In genomic region chr7:122940371-122941075, GRCm38 (mm10) we compare ENCODE assay signal across 8 mouse cellular contexts. TPM values are rescaled to one million over a fixed set of nuclear protein-coding genes. Genes with fewer than 3 reads are reported as not detected.
DNase-seq lines count a peak whose midpoint lies in the region; ATAC-seq lines count a peak whose summit lies in the region.

No protein-coding gene starts in this region.

- no peak for ATAC-seq in heart, embryonic 14.5 days (ENCODE audit: insufficient number of reproducible peaks, insufficient read depth, low FRiP score, low read depth)
- no peak for ATAC-seq in liver, embryonic 13.5 days (ENCODE audit: low read depth)
- ATAC-seq in neural tube, embryonic 13.5 days (ENCODE audit: low read depth): no peak

- 10% methylated on average over 12 of the region's 12 CpGs for WGBS in heart, embryonic 14.5 days
- 18% methylated on average over 12 of the region's 12 CpGs for WGBS in forebrain, embryonic 10.5 days
- 7% methylated on average over 12 of the region's 12 CpGs for WGBS in liver, embryonic 13.5 days (ENCODE audit: insufficient replicate concordance)
- 11% methylated on average over 12 of the region's 12 CpGs for WGBS in neural tube, embryonic 13.5 days

- H3K27ac ChIP-seq in heart, embryonic 14.5 days (replicated peaks in 1 of 2; ENCODE audit: control insufficient read depth in 1 of 2, insufficient read depth in 1 of 2, low read depth in 2 of 2, low read length in 2 of 2): no peak overlapping the region
- no peak overlapping the region for H3K27ac ChIP-seq in forebrain, embryonic 10.5 days
- H3K27ac ChIP-seq in liver, embryonic 13.5 days: no peak overlapping the region
- H3K27ac ChIP-seq in neural tube, embryonic 13.5 days (replicated peaks): no peak overlapping the region

- H3K36me3 ChIP-seq in heart, embryonic 14.5 days (ENCODE audit: control insufficient read depth, insufficient read depth, low read length): no peaks in the 10 kb centered on the region
- no peaks in the 10 kb centered on the region for H3K36me3 ChIP-seq in forebrain, embryonic 10.5 days (replicated peaks)
- H3K36me3 ChIP-seq in liver, embryonic 13.5 days: no peaks in the 10 kb centered on the region
- no peaks in the 10 kb centered on the region for H3K36me3 ChIP-seq in neural tube, embryonic 13.5 days

- DNase-seq in heart, postnatal 10 days: no peak
- no peak for DNase-seq in forebrain, embryonic 10.5 days (ENCODE audit: extremely low spot score, low spot score)
- DNase-seq in liver, embryonic 13.5 days: no peak
- no peak for DNase-seq in right cerebral cortex, postnatal 4 days
- no peak for DNase-seq in yolk sac, embryonic 10.5 days (ENCODE audit: low spot score)
- no peak for DNase-seq in left cerebral cortex, adult 11 months (ENCODE audit: low spot score)

- no peaks in the 10 kb centered on the region for H3K9me3 ChIP-seq in heart, embryonic 14.5 days (ENCODE audit: control insufficient read depth, low read length)
- no peaks in the 10 kb centered on the region; the same call in 1 of the 2 replicates for H3K9me3 ChIP-seq in forebrain, embryonic 10.5 days
- no peaks in the 10 kb centered on the region for H3K9me3 ChIP-seq in liver, embryonic 13.5 days (replicated peaks)
- H3K9me3 ChIP-seq in neural tube, embryonic 13.5 days: no peaks in the 10 kb centered on the region

- peaks cover 0 to 2% of the 10 kb centered on the region in 2 experiments; a peak in 1 of 4 replicates for H3K4me1 ChIP-seq in heart, embryonic 14.5 days (ENCODE audit: control insufficient read depth in 2 of 2, insufficient read depth in 2 of 2, low read length in 2 of 2)
- H3K4me1 ChIP-seq in forebrain, embryonic 10.5 days: peaks cover 13% of the 10 kb centered on the region
- H3K4me1 ChIP-seq in liver, embryonic 13.5 days (replicated peaks): no peaks in the 10 kb centered on the region
- H3K4me1 ChIP-seq in neural tube, embryonic 13.5 days (replicated peaks): peaks cover 12% of the 10 kb centered on the region

- H3K9ac ChIP-seq in heart, embryonic 14.5 days (ENCODE audit: low read length): peak overlapping the region; percentile 47
- H3K9ac ChIP-seq in liver, embryonic 13.5 days: no peak overlapping the region
- no peak overlapping the region for H3K9ac ChIP-seq in neural tube, embryonic 13.5 days

- intact Hi-C loops in heart, postnatal 10 days (cut with DNase I): no loop called here

- peak overlapping the region; percentile 66 for H3K4me2 ChIP-seq in heart, embryonic 14.5 days (ENCODE audit: low read length)
- peak overlapping the region; percentile 37 for H3K4me2 ChIP-seq in liver, embryonic 13.5 days
- H3K4me2 ChIP-seq in neural tube, embryonic 13.5 days: peak overlapping the region; percentile 39

- H3K27me3 ChIP-seq in heart, embryonic 14.5 days (ENCODE audit: control insufficient read depth, insufficient read depth, low read length): no peaks in the 10 kb centered on the region
- no peaks in the 10 kb centered on the region for H3K27me3 ChIP-seq in forebrain, embryonic 10.5 days (ENCODE audit: poor library complexity, severe bottlenecking)
- no peaks in the 10 kb centered on the region for H3K27me3 ChIP-seq in liver, embryonic 13.5 days
- no peaks in the 10 kb centered on the region for H3K27me3 ChIP-seq in neural tube, embryonic 13.5 days

- peak overlapping the region; percentile 13 to 32; a peak in 3 of 4 replicates for H3K4me3 ChIP-seq in heart, embryonic 14.5 days (ENCODE audit: control insufficient read depth in 1 of 2, insufficient read depth in 1 of 2, low read depth in 1 of 2, low read length in 2 of 2)
- H3K4me3 ChIP-seq in forebrain, embryonic 10.5 days: peak overlapping the region; percentile 26
- H3K4me3 ChIP-seq in liver, embryonic 13.5 days (replicated peaks): peak overlapping the region; percentile 3
- H3K4me3 ChIP-seq in neural tube, embryonic 13.5 days: peak overlapping the region; percentile 6; the same call in 1 of the 2 replicates

RNA-seq across cellular contexts. Expression of gene Rbbp6, which starts 25.0 kb away (rescaled TPM):
- polyA plus RNA-seq in heart, embryonic 14.5 days (2014; fragmentation: Nextera tagmentation; extraction: Ambion mirVana): 23.8 TPM in 2 replicates
- 10 to 100 TPM; 45.6 to 51.7 TPM for total RNA-seq in heart, postnatal 10 days (2021)
- 26.3 and 27.4 TPM in 2 replicates for polyA plus RNA-seq in forebrain, embryonic 10.5 days (2016; fragmentation: Nextera tagmentation; extraction: Ambion mirVana)
- 11.3 and 12.9 TPM in 2 replicates for polyA plus RNA-seq in liver, embryonic 13.5 days (2015; fragmentation: Nextera tagmentation; extraction: Ambion mirVana)
- polyA plus RNA-seq in neural tube, embryonic 13.5 days (2015; fragmentation: Nextera tagmentation; extraction: Ambion mirVana): 31.1 and 35.2 TPM in 2 replicates
